Mouse (Mus musculus): ENCODE results near the gene Otulinl. TPM values are rescaled to one million over a fixed set of nuclear protein-coding genes. Genes with fewer than 3 reads are reported as not detected.

Otulinl gene
- polyA plus RNA-seq, 1 experiment from 2014 or later = 10.2 TPM

DNA sequence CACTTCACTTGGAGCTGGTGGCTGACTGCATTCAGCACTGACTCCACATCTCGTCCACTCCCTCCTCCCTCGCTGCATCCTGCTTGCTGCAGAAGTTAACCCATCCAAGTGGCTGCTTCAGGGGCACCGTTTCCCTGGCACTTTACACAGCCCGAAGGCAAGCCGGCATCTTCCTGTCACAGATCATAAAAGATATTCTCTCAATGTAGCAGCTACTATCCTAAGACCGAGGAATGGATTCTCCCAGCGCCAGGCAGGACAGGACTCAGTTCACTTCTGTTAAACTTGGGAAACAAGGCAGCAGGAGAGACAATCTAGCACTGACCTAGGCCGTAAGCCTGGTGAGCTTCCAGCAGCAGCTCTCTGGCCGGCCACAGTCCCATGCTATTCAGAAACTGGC, 5.2 kb downstream of the Otulinl start:
- H3K9me3 ChIP-seq = no peaks in the 10 kb centered on the region
- ATAC-seq (replicated peaks) = no peak
- H3K27ac ChIP-seq (replicated peaks) = no peak overlapping the region
- H3K4me2 ChIP-seq (replicated peaks) = no peak overlapping the region
- 45% methylated on average over 9 of the region's 9 CpGs for WGBS
- no peak overlapping the region for H3K4me3 ChIP-seq
- peaks cover 6% of the 10 kb centered on the region; the same call in 1 of the 2 replicates for H3K4me1 ChIP-seq
- no peaks in the 10 kb centered on the region for H3K36me3 ChIP-seq
- no peak overlapping the region for H3K9ac ChIP-seq (replicated peaks)
- H3K27me3 ChIP-seq = no peaks in the 10 kb centered on the region

GRCm38 (mm10) chr15:27675122-27675521, 6.3 kb downstream of the Otulinl start:
- H3K4me1 ChIP-seq = 0 out of 2 replicates have a peak, but pooled peaks cover 2% of the 10 kb centered on the region
- H3K9ac ChIP-seq (replicated peaks) = no peak overlapping the region
- H3K4me3 ChIP-seq = no peak overlapping the region
- H3K27ac ChIP-seq (replicated peaks) = no peak overlapping the region
- no peaks in the 10 kb centered on the region for H3K36me3 ChIP-seq
- no peaks in the 10 kb centered on the region for H3K27me3 ChIP-seq
- H3K4me2 ChIP-seq (replicated peaks) = no peak overlapping the region
- ATAC-seq (replicated peaks) = no peak
- H3K9me3 ChIP-seq = no peaks in the 10 kb centered on the region
- WGBS = 95% methylated on average over 7 of the region's 7 CpGs

DNA sequence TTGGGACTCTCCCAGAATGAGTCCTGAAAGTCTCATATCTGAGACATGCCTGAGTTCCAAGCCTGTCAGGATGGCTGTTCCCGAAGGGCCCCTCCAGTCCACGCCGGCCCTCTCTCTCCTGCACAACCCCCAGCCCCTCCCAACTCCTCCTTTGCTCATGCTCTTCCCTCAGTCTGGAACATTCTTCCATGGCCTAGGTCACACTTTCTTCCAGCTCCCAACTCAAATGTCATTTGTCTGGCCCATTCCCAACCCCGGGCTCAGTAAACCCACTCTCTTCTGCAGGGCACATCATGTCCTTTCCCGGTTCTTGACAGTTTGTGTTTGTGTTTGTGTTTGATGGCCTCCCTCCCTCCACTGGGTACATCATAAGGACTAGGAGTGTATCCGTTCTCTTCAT, 7.3 kb downstream of the Otulinl start:
- H3K36me3 ChIP-seq = no peaks in the 10 kb centered on the region
- H3K4me3 ChIP-seq = no peak overlapping the region
- no peak overlapping the region for H3K9ac ChIP-seq (replicated peaks)
- no peak for ATAC-seq (replicated peaks)
- no peak overlapping the region for H3K4me2 ChIP-seq (replicated peaks)
- no peaks in the 10 kb centered on the region for H3K9me3 ChIP-seq
- no peaks in the 10 kb centered on the region for H3K27me3 ChIP-seq
- H3K4me1 ChIP-seq = 0 out of 2 replicates have a peak, but pooled peaks cover 2% of the 10 kb centered on the region
- WGBS = 87% methylated on average over 6 of the region's 6 CpGs
- H3K27ac ChIP-seq (replicated peaks) = no peak overlapping the region

GRCm38 (mm10) chr15:27673151-27673550, 8.2 kb downstream of the Otulinl start:
- Histone ChIP-seq H3K27ac (replicated peaks) (no peak overlapping the region), H3K9me3 (no peaks in the 10 kb centered on the region), H3K27me3 (no peaks in the 10 kb centered on the region), H3K9ac (replicated peaks) (no peak overlapping the region), H3K4me1 (0 out of 2 replicates have a peak, but pooled peaks cover 2% of the 10 kb centered on the region), H3K4me2 (replicated peaks) (no peak overlapping the region), H3K36me3 (no peaks in the 10 kb centered on the region), H3K4me3 (no peak overlapping the region)
- ATAC-seq (replicated peaks) = no peak
- 93% methylated on average over 6 of the region's 6 CpGs for WGBS

- H3K4me2 ChIP-seq (replicated peaks) = no peak overlapping the region
- no peaks in the 10 kb centered on the region for H3K9me3 ChIP-seq
- no peak for ATAC-seq (replicated peaks)
- H3K36me3 ChIP-seq = no peaks in the 10 kb centered on the region
- H3K27ac ChIP-seq (replicated peaks) = no peak overlapping the region
- H3K9ac ChIP-seq (replicated peaks) = no peak overlapping the region
- no peaks in the 10 kb centered on the region for H3K27me3 ChIP-seq
- whole genome bisulfite sequencing = 38% methylated on average over 8 of the region's 8 CpGs
- 0 out of 2 replicates have a peak, but pooled peaks cover 2% of the 10 kb centered on the region for H3K4me1 ChIP-seq
- H3K4me3 ChIP-seq = no peak overlapping the region
These were observed 9.1 kb downstream of the Otulinl start for GRCm38 (mm10) chr15:27672259-27672658.

- Histone ChIP-seq H3K36me3 (no peaks in the 10 kb centered on the region), H3K4me3 (no peak overlapping the region), H3K4me2 (replicated peaks) (no peak overlapping the region), H3K27me3 (no peaks in the 10 kb centered on the region), H3K9me3 (no peaks in the 10 kb centered on the region), H3K4me1 (0 out of 2 replicates have a peak, but pooled peaks cover 2% of the 10 kb centered on the region), H3K9ac (replicated peaks) (no peak overlapping the region), H3K27ac (replicated peaks) (no peak overlapping the region)
- no peak for ATAC-seq (replicated peaks)
- 94% methylated on average over 10 of the region's 10 CpGs for WGBS
These were observed 9.7 kb downstream of the Otulinl start for GRCm38 (mm10) chr15:27671612-27672245.

DNA sequence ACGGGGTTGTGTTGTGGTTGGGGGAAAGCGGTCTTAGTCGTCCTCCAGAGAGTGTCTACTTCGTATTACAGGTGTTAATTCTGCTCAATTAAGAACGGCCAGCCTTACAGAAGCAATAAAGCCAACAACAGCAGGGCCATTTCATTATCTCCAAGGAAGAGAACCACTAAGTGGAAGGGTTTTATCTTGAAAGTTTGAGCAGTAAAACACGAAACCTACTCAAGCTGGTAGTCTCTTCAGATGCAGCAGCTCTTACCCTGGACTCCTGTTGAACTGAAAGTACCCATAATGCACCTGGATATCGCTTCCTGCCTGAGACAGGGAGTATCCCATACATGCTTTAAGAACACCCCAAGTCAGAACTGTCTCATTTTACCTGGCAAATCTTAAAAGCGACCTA, 10.7 kb downstream of the Otulinl start:
- H3K9me3 ChIP-seq = no peaks in the 10 kb centered on the region
- 86% methylated on average over 8 of the region's 8 CpGs for WGBS
- ATAC-seq (replicated peaks) = no peak

GRCm38 (mm10) chr15:27669931-27670411, 11.4 kb downstream of the Otulinl start:
- H3K9ac ChIP-seq (replicated peaks) = no peak overlapping the region
- WGBS = 91% methylated on average over 12 of the region's 12 CpGs
- no peak overlapping the region for H3K4me2 ChIP-seq (replicated peaks)
- H3K9me3 ChIP-seq = no peaks in the 10 kb centered on the region
- ATAC-seq (replicated peaks) = no peak
- no peaks in the 10 kb centered on the region for H3K4me1 ChIP-seq
- H3K27ac ChIP-seq (replicated peaks) = no peak overlapping the region
- H3K4me3 ChIP-seq = no peak overlapping the region
- no peaks in the 10 kb centered on the region for H3K36me3 ChIP-seq
- no peaks in the 10 kb centered on the region for H3K27me3 ChIP-seq

More for the DNA sequence above, 10.7 kb downstream of the Otulinl start:
- H3K36me3 ChIP-seq = no peaks in the 10 kb centered on the region
- H3K9ac ChIP-seq (replicated peaks) = no peak overlapping the region
- no peak overlapping the region for H3K27ac ChIP-seq (replicated peaks)
- no peak overlapping the region for H3K4me3 ChIP-seq
- no peaks in the 10 kb centered on the region for H3K4me1 ChIP-seq
- H3K4me2 ChIP-seq (replicated peaks) = no peak overlapping the region
- H3K27me3 ChIP-seq = no peaks in the 10 kb centered on the region

- no peak overlapping the region for H3K4me2 ChIP-seq (replicated peaks)
- H3K4me3 ChIP-seq = no peak overlapping the region
- no peaks in the 10 kb centered on the region for H3K4me1 ChIP-seq
- H3K9me3 ChIP-seq = no peaks in the 10 kb centered on the region
- no peak for ATAC-seq (replicated peaks)
- no peak overlapping the region for H3K27ac ChIP-seq (replicated peaks)
- no peaks in the 10 kb centered on the region for H3K36me3 ChIP-seq
- H3K27me3 ChIP-seq = no peaks in the 10 kb centered on the region
- no peak overlapping the region for H3K9ac ChIP-seq (replicated peaks)
- WGBS = 78% methylated on average over 4 of the region's 4 CpGs
These were observed 12.1 kb downstream of the Otulinl start for GRCm38 (mm10) chr15:27669276-27669675.

- no peak overlapping the region for H3K4me2 ChIP-seq (replicated peaks)
- H3K27me3 ChIP-seq = no peaks in the 10 kb centered on the region
- H3K27ac ChIP-seq (replicated peaks) = no peak overlapping the region
- 88% methylated on average over 7 of the region's 7 CpGs for WGBS
- H3K36me3 ChIP-seq = no peaks in the 10 kb centered on the region
- no peak overlapping the region for H3K9ac ChIP-seq (replicated peaks)
- H3K4me3 ChIP-seq = no peak overlapping the region
- H3K9me3 ChIP-seq = no peaks in the 10 kb centered on the region
- no peak for ATAC-seq (replicated peaks)
- no peaks in the 10 kb centered on the region for H3K4me1 ChIP-seq
These were observed 12.8 kb downstream of the Otulinl start for GRCm38 (mm10) chr15:27668557-27668956.

- H3K9ac ChIP-seq (replicated peaks) = no peak overlapping the region
- H3K9me3 ChIP-seq = no peaks in the 10 kb centered on the region
- no peak overlapping the region for H3K4me3 ChIP-seq
- 64% methylated on average over 9 of the region's 9 CpGs for WGBS
- H3K27me3 ChIP-seq = no peaks in the 10 kb centered on the region
- ATAC-seq (replicated peaks) = no peak
- H3K4me2 ChIP-seq (replicated peaks) = no peak overlapping the region
- H3K4me1 ChIP-seq = no peaks in the 10 kb centered on the region
- no peak overlapping the region for H3K27ac ChIP-seq (replicated peaks)
- no peaks in the 10 kb centered on the region for H3K36me3 ChIP-seq
These were observed 13.3 kb downstream of the Otulinl start for GRCm38 (mm10) chr15:27668001-27668461.

- WGBS = 81% methylated on average over 9 of the region's 9 CpGs
- no peak for ATAC-seq (replicated peaks)
- H3K27ac ChIP-seq (replicated peaks) = no peak overlapping the region
- no peaks in the 10 kb centered on the region for H3K27me3 ChIP-seq
- H3K9me3 ChIP-seq = no peaks in the 10 kb centered on the region
- no peak overlapping the region for H3K4me2 ChIP-seq (replicated peaks)
- no peaks in the 10 kb centered on the region for H3K4me1 ChIP-seq
- no peak overlapping the region for H3K9ac ChIP-seq (replicated peaks)
- no peaks in the 10 kb centered on the region for H3K36me3 ChIP-seq
- H3K4me3 ChIP-seq = no peak overlapping the region
These were observed 14.4 kb downstream of the Otulinl start for GRCm38 (mm10) chr15:27666911-27667539.

Data from forebrain, embryonic 15.5 days (tissue).